Mouse (Mus musculus): Measurements from ENCODE around the gene Frat1.

The Frat1 gene

GRCm38 (mm10) chr19:41816915-41817314 lies 12.9 kb upstream of the Frat1 start:
- DNase-seq (ENCODE audit: low read depth, low spot score): peak; percentile 23

- no peak for DNase-seq (ENCODE audit: low read depth, low spot score)
Observed at GRCm38 (mm10) chr19:41817325-41817724, 12.4 kb upstream of the Frat1 start.

GRCm38 (mm10) chr19:41818749-41819148 lies 11.0 kb upstream of the Frat1 start:
- no peak for DNase-seq (ENCODE audit: low read depth, low spot score)

- DNase-seq (ENCODE audit: low read depth, low spot score): peak; percentile 55
Observed at GRCm38 (mm10) chr19:41821436-41821835, 8.3 kb upstream of the Frat1 start.

DNA sequence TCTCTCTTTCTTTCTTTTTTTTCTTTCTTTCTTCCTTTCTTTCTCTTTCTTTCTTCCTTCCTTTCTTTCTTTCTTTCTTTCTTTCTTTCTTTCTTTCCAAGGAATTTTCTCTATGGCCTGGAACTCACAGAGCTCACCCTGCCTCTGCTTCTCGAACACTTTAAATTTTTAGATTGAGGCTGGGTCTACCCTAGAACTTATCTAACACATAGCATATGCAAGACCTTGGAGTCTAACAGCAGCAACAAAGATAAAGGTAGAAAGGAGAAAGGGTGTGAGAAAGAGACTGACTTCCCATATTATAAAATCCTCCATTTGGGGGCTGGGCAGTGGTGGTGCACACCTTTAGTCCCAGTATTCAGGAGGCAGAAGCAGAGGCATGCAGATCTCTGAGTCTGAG lies 7.2 kb upstream of the Frat1 start:
- no peak for DNase-seq (ENCODE audit: low read depth, low spot score)

DNA sequence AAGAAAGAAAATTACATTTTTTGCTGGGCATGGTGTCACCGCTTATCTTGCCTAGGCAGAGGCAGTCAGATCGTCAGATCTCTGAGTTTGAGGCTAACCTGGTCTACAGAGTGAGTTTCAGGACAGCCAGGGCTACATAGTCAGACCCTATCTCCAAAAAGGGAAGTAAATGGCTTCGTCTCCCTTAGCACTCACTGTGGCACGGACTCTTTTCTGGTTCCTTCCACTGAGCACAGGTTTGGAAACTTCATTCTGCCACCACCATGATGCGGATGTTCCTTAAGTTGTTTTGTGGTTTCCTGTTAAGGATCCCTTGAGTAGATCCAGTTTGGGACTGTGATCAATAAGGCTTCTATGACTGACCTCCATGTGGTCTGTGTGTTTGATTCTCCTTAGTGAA lies 4.8 kb upstream of the Frat1 start:
- no peak for DNase-seq (ENCODE audit: low read depth, low spot score)

- DNase-seq (ENCODE audit: low read depth, low spot score): no peak
Observed at GRCm38 (mm10) chr19:41826529-41826928, 3.2 kb upstream of the Frat1 start.

DNA sequence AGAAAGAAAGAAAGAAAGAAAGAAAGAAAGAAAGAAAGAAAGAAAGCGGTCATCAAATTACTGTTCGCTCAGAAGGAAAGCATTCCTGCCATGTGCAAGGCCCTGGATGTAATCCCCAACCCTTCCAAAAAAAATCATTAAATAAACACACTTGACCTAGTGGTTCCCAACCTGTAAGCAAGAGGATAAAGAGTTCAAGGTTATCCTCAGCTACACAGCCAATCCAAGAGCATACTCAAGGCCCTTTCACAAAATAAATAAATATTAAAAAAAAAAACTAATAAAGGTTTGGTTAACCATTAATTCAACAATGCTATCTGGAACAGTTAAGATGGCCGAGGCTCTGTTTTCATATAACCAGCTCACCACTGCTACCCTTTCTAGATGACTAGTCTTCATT lies 829 bp upstream of the Frat1 start:
- DNase-seq (ENCODE audit: low read depth, low spot score): no peak

GRCm38 (mm10) chr19:41830106-41831031 lies 599 bp downstream of the Frat1 start:
- peak; percentile 67 for DNase-seq (ENCODE audit: low read depth, low spot score)

- peak; percentile 29 for DNase-seq (ENCODE audit: low read depth, low spot score)
Observed at GRCm38 (mm10) chr19:41831101-41831570, 1.4 kb downstream of the Frat1 start.

- peak; percentile 48 for DNase-seq (ENCODE audit: low read depth, low spot score)
Observed at GRCm38 (mm10) chr19:41831718-41832391, 2.1 kb downstream of the Frat1 start.

GRCm38 (mm10) chr19:41832501-41833201 lies 2.9 kb downstream of the Frat1 start:
- no peak for DNase-seq (ENCODE audit: low read depth, low spot score)

DNA sequence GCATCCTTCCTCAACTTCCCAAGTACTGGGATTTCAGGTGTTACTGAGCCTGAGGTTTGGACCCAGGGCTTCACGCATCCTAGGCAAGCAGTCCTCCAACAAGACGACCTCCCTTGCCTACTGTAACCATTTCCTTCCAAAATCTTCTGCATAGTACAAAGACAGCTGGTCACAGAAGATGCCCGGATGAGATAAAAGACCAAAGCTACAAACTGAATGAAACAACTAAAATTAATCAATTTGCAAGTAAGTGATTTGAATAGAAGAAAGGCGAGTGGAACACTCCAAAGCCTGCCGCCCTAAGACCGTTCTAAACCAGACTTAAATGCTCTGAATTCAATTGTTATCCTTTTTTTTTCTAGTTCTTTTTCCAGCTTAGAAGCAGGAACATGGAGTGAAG lies 5.6 kb downstream of the Frat1 start:
- DNase-seq (ENCODE audit: low read depth, low spot score): no peak

DNA sequence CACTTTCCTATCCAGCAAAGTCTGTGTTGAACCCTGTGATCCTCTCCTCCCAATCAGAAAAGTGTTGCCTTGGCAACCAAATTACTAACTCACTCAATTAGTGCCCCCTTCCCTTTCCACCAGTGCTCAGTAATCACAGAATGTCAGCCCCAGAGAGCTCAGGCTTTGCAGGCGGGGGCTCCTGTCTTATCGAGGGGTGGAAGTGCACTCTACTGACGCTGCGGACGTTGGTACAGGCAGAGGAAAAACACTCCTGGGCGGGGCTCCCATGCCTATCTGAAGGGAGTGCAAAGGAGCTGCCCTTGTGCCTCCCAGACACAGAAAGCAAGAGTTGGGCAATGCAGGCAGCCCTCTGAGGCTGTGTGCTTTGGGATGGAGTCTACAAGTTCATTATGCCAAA lies 6.0 kb downstream of the Frat1 start:
- DNase-seq (ENCODE audit: low read depth, low spot score): no peak

DNA sequence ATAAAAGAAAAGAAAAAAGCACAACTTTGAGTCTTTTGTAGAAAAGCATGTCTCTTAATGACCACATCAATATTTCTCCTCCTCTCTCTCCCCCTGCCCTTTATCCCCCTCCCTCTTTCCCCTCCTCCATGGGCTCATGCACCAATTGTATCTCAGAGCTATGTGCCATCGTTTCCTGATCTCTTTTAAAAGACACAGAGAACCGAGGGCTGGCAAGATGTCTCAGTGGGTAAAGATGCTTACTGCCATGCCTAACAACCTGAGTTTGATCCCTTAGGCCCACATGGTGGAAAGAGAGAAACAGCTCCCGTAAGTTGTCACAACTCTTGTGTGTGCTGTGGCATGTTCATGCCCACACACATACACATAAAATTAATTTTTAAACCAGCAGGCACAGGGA lies 6.9 kb downstream of the Frat1 start:
- DNase-seq (ENCODE audit: low read depth, low spot score): no peak

DNA sequence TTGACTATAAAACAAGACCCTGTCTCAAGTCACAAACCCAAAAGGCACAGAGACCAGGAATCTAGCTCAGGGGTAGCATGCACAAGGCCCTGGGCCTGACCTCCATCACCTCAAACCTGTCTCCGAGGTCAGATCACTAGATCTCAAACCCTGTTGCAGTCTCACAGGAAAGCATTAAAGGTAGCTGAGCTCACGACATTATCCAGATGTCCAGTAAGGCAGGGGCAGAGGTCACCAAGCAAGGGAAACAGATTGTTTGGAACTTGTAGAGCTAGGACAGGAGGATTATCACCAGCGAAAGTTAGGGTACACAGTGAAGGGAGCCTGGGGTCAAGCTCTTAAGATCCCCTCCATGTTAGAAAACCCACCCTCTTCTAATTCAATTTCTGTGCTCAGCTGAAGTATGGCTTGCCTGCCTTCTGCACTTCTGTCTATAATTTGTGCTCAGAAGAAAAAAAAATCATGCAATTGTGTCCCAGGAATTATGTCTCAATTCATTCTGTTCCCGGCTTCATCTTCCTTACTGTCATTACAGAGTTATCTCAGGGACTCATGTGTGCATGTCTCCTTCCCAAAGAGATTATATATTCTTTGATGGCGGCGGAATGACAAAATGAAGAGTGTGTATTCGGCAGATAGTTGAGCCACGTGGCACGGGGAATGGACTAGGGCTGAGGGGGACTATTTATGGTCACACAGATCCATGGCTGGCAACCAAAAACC lies 7.6 kb downstream of the Frat1 start:
- no peak for DNase-seq (ENCODE audit: low read depth, low spot score)

GRCm38 (mm10) chr19:41837917-41838261 lies 8.1 kb downstream of the Frat1 start:
- no peak for DNase-seq (ENCODE audit: low read depth, low spot score)

DNA sequence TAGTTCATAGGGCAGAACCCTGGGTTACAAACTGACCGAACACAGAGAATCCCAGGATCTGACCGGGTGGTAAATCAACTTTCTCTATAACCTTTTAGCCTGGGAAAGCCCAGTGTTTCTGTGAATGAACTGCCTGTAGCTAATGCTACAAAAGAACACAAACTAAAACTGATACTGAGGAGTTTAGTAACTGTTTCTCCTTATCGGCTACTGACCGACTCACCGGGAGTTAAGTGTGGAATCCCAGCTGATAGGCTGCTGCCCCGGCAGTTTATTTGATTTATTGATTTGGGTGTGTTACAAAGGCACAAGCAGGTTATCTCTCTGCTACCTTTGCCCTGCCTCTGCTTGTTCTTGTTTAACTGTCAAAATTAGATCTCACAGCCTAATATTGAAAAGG lies 9.0 kb downstream of the Frat1 start:
- DNase-seq (ENCODE audit: low read depth, low spot score): no peak

DNA sequence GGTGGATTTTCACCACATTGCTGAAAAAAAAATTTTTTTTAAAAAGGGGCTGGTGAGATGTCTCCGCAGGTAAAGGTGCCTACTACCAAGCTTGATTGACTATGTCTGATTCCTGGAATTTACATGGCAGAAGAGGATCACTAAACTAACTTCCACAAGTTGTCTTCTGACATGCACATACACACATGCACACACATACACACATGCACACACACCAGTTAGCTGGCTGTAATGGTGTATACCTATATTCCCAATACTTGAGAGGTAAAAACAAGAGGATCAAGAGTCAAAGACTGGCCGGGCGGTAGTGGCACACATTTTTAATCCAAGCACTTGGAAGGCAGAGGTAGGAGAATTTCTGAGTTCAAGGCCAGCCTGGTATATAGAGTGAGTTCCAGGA lies 9.9 kb downstream of the Frat1 start:
- no peak for DNase-seq (ENCODE audit: low read depth, low spot score)

GRCm38 (mm10) chr19:41841105-41841750 lies 11.5 kb downstream of the Frat1 start:
- no peak for DNase-seq (ENCODE audit: low read depth, low spot score)

DNA sequence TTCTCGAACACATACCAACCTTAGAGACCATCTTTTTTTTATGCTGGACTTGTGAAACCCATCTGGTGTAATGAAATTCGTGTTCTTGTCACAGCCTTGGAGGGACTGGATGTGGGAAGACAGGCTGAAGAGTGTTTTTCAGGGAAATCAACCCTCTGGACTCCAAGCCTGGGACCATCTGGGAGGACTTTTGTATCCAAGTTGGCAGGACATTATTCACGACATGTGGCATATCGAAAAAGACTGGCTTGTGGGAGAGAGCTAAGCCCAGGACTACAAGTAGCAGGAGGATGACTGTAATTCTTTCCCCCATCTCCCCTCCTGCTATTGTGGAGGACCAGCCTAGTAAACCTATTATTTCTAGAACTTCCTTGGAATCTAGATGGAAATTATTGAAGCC lies 12.4 kb downstream of the Frat1 start:
- no peak for DNase-seq (ENCODE audit: low read depth, low spot score)
